ENCODE assay signal across 8 mouse cellular contexts in genomic region chr12:110737170-110738157, GRCm38 (mm10). TPM values are rescaled to one million over a fixed set of nuclear protein-coding genes. Genes with fewer than 3 reads are reported as not detected.
DNase-seq lines count a peak whose midpoint lies in the region; ATAC-seq and TF ChIP-seq lines count a peak whose summit lies in the region.

Gene Wdr20 (plus strand): TSS chr12:110737944.

- ATAC-seq in hindbrain, postnatal 0 days = peak; percentile 98
- ATAC-seq in megakaryocyte, adult 5-6 weeks (ENCODE audit: poor library complexity, severe bottlenecking) = peak; percentile 95

- peak within 1 kb of the TSS; percentile 66 for H3K4me2 ChIP-seq in hindbrain, postnatal 0 days (ENCODE audit: low read depth, low read length)

- H3K27me3 ChIP-seq in hindbrain, postnatal 0 days (ENCODE audit: insufficient read depth, low read length) = no peaks in the 10 kb centered on the region

- H3K9ac ChIP-seq in hindbrain, postnatal 0 days (replicated peaks; ENCODE audit: low read length) = peak within 1 kb of the TSS; percentile 94

- H3K36me3 ChIP-seq in hindbrain, postnatal 0 days (ENCODE audit: insufficient read depth, low read length) = no peaks in the 10 kb centered on the region

- WGBS in hindbrain, postnatal 0 days = 2% methylated on average over 69 of the region's 69 CpGs

- peak within 1 kb of the TSS; percentile 93 for H3K4me3 ChIP-seq in gastrocnemius, adult 2 months
- H3K4me3 ChIP-seq in hindbrain, postnatal 0 days (ENCODE audit: low read length) = peak within 1 kb of the TSS; percentile 97
- H3K4me3 ChIP-seq in left cerebral cortex, adult 2 months = peak within 1 kb of the TSS; percentile 100

- H3K9me3 ChIP-seq in hindbrain, postnatal 0 days (ENCODE audit: low read length) = no peaks in the 10 kb centered on the region

- no peak for TF ChIP-seq CTCF in gastrocnemius, adult 2 months (IDR thresholded peaks at IDR 0.05)
- TF ChIP-seq CTCF in hindbrain, postnatal 0 days (IDR thresholded peaks at IDR 0.05; ENCODE audit: low read depth) = no peak
- TF ChIP-seq CTCF in left cerebral cortex, adult 2 months (IDR thresholded peaks at IDR 0.05) = no peak

- H3K27ac ChIP-seq in gastrocnemius, adult 2 months = peak within 1 kb of the TSS; percentile 95
- H3K27ac ChIP-seq in hindbrain, postnatal 0 days = peak within 1 kb of the TSS; percentile 90
- peak within 1 kb of the TSS; percentile 95 for H3K27ac ChIP-seq in left cerebral cortex, adult 2 months

- intact Hi-C loops in gastrocnemius, adult 2 months (cut with DNase I) = loop anchor here (2.0 to 5.0 kb wide), 5 partner anchors 31 to 135 kb away; partner anchors contain the start of genes Dync1h1 and Mok
- intact Hi-C loops in left cerebral cortex, adult 2 months (cut with DNase I) = loop anchor here (2.0 kb wide), 2 partner anchors 41 to 103 kb away; partner anchors contain the start of gene Mok

- H3K4me1 ChIP-seq in hindbrain, postnatal 0 days (ENCODE audit: insufficient read depth, low read length) = peaks cover 12% of the 10 kb centered on the region

- peak; percentile 90 for DNase-seq in WW6 (ENCODE audit: low read depth, low spot score)
- peak; percentile 98 for DNase-seq in cerebellum, postnatal 4 days (ENCODE audit: low spot score in 2 of 2)
- peak; percentile 99 for DNase-seq in gastrocnemius, adult 2 months
- peak; percentile 98 for DNase-seq in hindbrain, postnatal 0 days (ENCODE audit: low spot score)
- peak; percentile 98 to 99 for DNase-seq in left cerebral cortex, adult 2 months (ENCODE audit: extremely low spot score in 1 of 2, low spot score in 2 of 2)
- DNase-seq in right cerebral cortex, adult 2 months (ENCODE audit: low spot score in 2 of 2) = peak; percentile 97
- DNase-seq in urinary bladder, postnatal 14 days (ENCODE audit: low spot score) = peak; percentile 99

RNA-seq across cellular contexts. Expression of gene Wdr20, which starts in this region (rescaled TPM):
- 10 to 100 TPM; 18.9 to 22.0 TPM for total RNA-seq in gastrocnemius, adult 2 months (2021)
- total RNA-seq in hindbrain, postnatal 0 days (2014; rRNA removed) = 27.2 and 28.8 TPM in 2 replicates
- 17.1 and 17.7 TPM in 2 replicates for polyA plus RNA-seq in hindbrain, postnatal 0 days (2015; fragmentation: Nextera tagmentation; extraction: Ambion mirVana)
- 10 to 100 TPM; 41.1 to 45.4 TPM for total RNA-seq in left cerebral cortex, adult 2 months (2021)
- total RNA-seq in megakaryocyte, adult 5-6 weeks (2015) = 24.2 and 24.7 TPM in 2 replicates
- total RNA-seq in megakaryocyte, adult 5-6 weeks (2017) = 28.5 and 37.5 TPM in 2 replicates

Comparison
In these comparisons a context has a peak if more than half of its experiments do, and no peak if none do; other contexts are left out.
1. Peak in every context shown above with its lines: DNase-seq, ATAC-seq, H3K4me3 ChIP-seq and H3K27ac ChIP-seq.